Mouse (Mus musculus) central nervous system, embryonic 14 days (tissue): Measurements from ENCODE around the gene Srpk3. TPM values are rescaled to one million over a fixed set of nuclear protein-coding genes. Genes with fewer than 3 reads are reported as not detected.

Experiments
- polyA plus RNA-seq: library from polyadenylated mRNA; depleted of rRNA; stranded (reverse); fragments of >200 nt; gene quantifications from 2 replicates; pipeline ENCODE4 v1.2.3, GENCODE M21; 2012; rRNA removed

The Srpk3 gene
- polyA plus RNA-seq = 0.36 and 8.6 TPM in 2 replicates

GRCm38 (mm10) chrX:73774168-73774760, at the start of gene Srpk3:
Gene Srpk3 (plus strand): TSS chrX:73774405.

DNA sequence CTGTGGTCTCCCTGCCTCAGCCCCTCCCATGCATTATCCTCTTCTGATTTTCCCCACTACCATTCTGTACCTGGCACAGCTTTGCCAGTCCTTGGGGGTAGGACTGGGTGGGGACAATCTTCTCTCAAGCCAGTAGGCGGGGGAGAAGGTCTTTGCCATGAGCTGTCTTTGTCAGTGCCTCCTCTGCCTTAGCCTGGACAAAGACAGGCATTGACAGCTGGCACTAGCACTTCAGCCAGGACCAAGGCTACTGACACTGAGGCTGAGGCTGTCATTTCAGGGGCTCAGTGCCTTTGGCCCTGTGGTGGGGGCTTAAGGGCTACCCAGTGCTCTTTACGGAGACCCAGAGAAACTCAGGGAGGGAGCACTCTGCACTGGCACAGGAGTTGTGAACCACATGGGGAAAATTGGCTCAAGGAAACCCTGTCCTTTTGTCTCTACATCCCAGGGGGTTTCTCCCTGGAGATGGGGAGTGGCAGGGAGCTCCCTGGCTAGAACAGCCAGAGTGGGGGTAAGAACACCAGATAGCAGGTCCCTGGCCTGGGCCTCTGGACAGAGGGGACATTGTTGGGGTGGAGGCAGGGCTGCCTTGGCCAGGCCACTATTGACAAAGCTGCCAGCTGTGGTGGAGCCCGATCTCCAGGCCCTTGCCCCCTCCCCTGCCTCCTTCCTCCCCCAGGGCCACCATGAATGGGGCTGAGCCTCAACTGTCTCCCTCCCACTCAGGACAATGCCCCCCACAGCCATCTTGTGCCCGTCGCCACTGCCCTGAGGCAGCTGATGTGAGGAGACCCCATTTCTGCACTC, 17.7 kb upstream of the Srpk3 start, which contains the start of gene Plxnb3:
TSS of gene Plxnb3 (plus strand) at position 757 of the 807 bp plus-strand sequence.

GRCm38 (mm10) chrX:73786364-73787224, 12.4 kb downstream of the Srpk3 start, which contains the start of the genes Idh3g and Ssr4:
Gene Idh3g (minus strand): TSS chrX:73786897.
Gene Ssr4 (plus strand): TSS chrX:73787028.

DNA sequence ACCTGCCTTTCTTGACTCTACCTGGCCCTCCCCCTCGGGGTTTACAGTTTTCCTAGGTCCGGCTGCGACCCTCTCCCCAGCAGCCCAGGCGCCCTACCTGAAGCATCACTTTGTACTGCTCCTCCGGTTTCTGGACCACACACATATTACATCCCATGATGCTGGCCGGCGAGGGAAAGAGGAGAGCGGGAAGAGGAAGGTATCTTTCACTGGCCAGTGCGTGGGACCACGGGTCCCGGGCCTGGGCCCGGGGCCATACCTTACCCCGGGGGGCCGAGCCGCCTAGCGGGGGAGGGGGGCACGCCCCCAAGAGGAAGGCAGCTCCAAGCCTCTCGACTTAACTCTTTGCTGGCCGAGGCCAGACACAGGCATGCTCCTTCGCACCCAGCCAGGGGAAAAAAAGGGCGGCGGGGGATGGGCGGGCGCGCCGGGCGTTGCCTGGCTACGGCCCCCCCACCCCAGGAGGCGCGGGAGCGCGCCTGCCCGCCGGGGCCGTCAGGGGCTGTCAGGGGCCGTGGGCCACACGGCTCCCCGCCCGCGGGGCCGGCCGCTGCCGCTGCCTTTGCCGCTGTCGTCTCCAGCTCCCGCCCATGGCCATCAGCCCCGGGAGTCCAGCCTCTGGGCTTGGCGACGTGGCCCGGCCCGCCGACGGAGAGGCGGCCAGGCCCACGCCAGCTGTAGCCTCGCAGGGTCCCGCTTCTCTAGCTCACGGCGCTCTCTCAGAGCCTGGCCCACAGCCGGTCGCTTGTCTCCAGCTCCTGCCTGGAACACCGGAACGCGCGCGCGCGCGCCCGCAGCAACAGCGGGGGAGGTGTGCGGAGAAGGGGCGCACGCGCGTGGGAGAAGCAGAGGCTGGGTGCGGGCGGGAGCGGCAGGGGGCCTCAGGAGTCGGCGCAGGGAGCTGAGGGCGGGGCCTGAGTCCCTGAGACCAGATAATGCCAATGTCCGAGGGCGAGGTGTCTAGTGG, 50.3 kb downstream of the Srpk3 start, which contains the start of gene Pdzd4:
TSS of gene Pdzd4 (minus strand) at position 785 of the 967 bp plus-strand sequence.

Other genes starting within 250 kb of the Srpk3 start
- gene Dusp9, start 135.0 kb upstream of the Srpk3 start, polyA plus RNA-seq = 0.79 and 2.1 TPM in 2 replicates
- 128 and 130 TPM in 2 replicates for gene Pnck, start 114.3 kb upstream of the Srpk3 start, polyA plus RNA-seq
- gene Slc6a8, start 101.3 kb upstream of the Srpk3 start, polyA plus RNA-seq = 63.2 and 64.5 TPM in 2 replicates
- gene Bcap31, start 58.2 kb upstream of the Srpk3 start, polyA plus RNA-seq = 51.7 and 61.3 TPM in 2 replicates
- 15.6 and 16.2 TPM in 2 replicates for gene Abcd1, start 57.8 kb upstream of the Srpk3 start, polyA plus RNA-seq
- 0.60 and 1.2 TPM in 2 replicates for gene Plxnb3, start 17.3 kb upstream of the Srpk3 start, polyA plus RNA-seq
- 426 and 432 TPM in 2 replicates for gene Idh3g, start 12.5 kb downstream of the Srpk3 start, polyA plus RNA-seq
- gene Ssr4, start 12.6 kb downstream of the Srpk3 start, polyA plus RNA-seq = 163 and 179 TPM in 2 replicates
- gene Pdzd4, start 50.6 kb downstream of the Srpk3 start, polyA plus RNA-seq = 91.6 and 95.9 TPM in 2 replicates
- not detected in 2 replicates for gene Avpr2, start 117.7 kb downstream of the Srpk3 start, polyA plus RNA-seq
- gene L1cam, start 121.7 kb downstream of the Srpk3 start, polyA plus RNA-seq = 172 and 174 TPM in 2 replicates
- gene Arhgap4, start 147.5 kb downstream of the Srpk3 start, polyA plus RNA-seq = 7.8 and 7.9 TPM in 2 replicates
- gene Naa10, start 147.5 kb downstream of the Srpk3 start, polyA plus RNA-seq = 108 TPM in 2 replicates
- gene Renbp, start 156.4 kb downstream of the Srpk3 start, polyA plus RNA-seq = 11.5 and 16.1 TPM in 2 replicates
- gene Hcfc1, start 192.0 kb downstream of the Srpk3 start, polyA plus RNA-seq = 71.4 and 72.6 TPM in 2 replicates
- gene Irak1, start 249.5 kb downstream of the Srpk3 start, polyA plus RNA-seq = 72.9 and 74.2 TPM in 2 replicates